Comparison of ENCODE assay signal across 20 mouse cellular contexts in the genomic region with DNA sequence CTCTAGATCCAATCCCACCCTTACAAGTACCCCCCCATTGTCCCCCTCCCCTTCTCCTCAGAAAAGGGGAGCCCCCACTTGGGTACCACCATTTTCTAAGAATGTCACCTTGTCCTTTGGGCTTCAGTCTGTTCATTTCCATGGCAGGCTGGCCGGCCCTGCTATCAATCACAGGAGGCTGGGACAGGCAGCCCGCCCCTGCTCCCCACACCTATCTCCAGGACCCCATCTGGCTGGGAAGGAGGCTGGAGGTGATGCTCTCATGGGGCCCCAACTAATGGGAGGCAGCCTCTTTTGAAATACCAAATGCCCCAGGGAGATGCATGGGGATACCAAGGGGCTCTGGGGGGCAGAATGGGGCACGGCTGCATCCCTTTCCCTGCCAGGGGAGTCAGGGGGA. TPM values are rescaled to one million over a fixed set of nuclear protein-coding genes. Genes with fewer than 3 reads are reported as not detected.
DNase-seq lines count a peak whose midpoint lies in the region; ATAC-seq and TF ChIP-seq lines count a peak whose summit lies in the region.
"Had no signal": no experiment of that assay in that cellular context is flagged by ENCODE, and none has a peak within 500 bp of the region (broad histone marks: within the 10 kb centered on the region; RNA-seq: fewer than 3 reads in every experiment).

No protein-coding gene starts in this region.

- H3K9ac ChIP-seq in liver, embryonic 12.5 days, result peak overlapping the region; percentile 44
- no peak overlapping the region for H3K9ac ChIP-seq in liver, embryonic 16.5 days (ENCODE audit: low read depth, low read length)
- H3K9ac ChIP-seq: embryonic facial prominence, embryonic 12.5 days; forebrain, embryonic 13.5 days; forebrain, postnatal 0 days; hindbrain, embryonic 14.5 days had no signal

- ATAC-seq in erythroblast, adult 5-6 weeks (replicated peaks; ENCODE audit: low FRiP score, poor library complexity, severe bottlenecking), result no peak
- ATAC-seq in G1E (ENCODE audit: extremely low read depth, insufficient number of reproducible peaks, low FRiP score, poor library complexity, severe bottlenecking), result no peak
- ATAC-seq in liver, embryonic 12.5 days, result peak; percentile 50; the same call in 1 of the 2 replicates
- no peak for ATAC-seq in liver, embryonic 16.5 days (ENCODE audit: low read depth)
- ATAC-seq: forebrain, embryonic 13.5 days; forebrain, postnatal 0 days had no signal

- peak overlapping the region; percentile 15 for H3K4me3 ChIP-seq in erythroblast, embryonic 14.5 days (replicated peaks)
- peak overlapping the region; percentile 74; the same call in 1 of the 2 replicates for H3K4me3 ChIP-seq in G1E (ENCODE audit: low read depth, low read length)
- H3K4me3 ChIP-seq in liver, embryonic 12.5 days, result no peak overlapping the region
- H3K4me3 ChIP-seq in liver, embryonic 16.5 days (ENCODE audit: low read depth, low read length), result no peak overlapping the region
- H3K4me3 ChIP-seq: embryonic facial prominence, embryonic 12.5 days; forebrain, embryonic 13.5 days; gastrocnemius, adult 2 months; heart, embryonic 10.5 days had no signal

- H3K4me2 ChIP-seq in liver, embryonic 12.5 days, result peak overlapping the region; percentile 51
- peak overlapping the region; percentile 27; the same call in 1 of the 2 replicates for H3K4me2 ChIP-seq in liver, embryonic 16.5 days (ENCODE audit: low read depth, low read length)
- H3K4me2 ChIP-seq: embryonic facial prominence, embryonic 12.5 days; forebrain, embryonic 13.5 days; hindbrain, embryonic 14.5 days had no signal

- 35% methylated on average over 3 of the region's 3 CpGs for WGBS in liver, embryonic 12.5 days (ENCODE audit: insufficient replicate concordance)
- WGBS in liver, embryonic 16.5 days (ENCODE audit: insufficient replicate concordance), result 39% methylated on average over 3 of the region's 3 CpGs

- no peak for TF ChIP-seq CTCF in G1E (IDR thresholded peaks at IDR 0.05; ENCODE audit: low read depth, low read length)

- peaks cover 96% of the 10 kb centered on the region for H3K4me1 ChIP-seq in erythroblast, embryonic 14.5 days (ENCODE audit: control insufficient read depth)
- peaks cover 96% of the 10 kb centered on the region for H3K4me1 ChIP-seq in G1E (ENCODE audit: insufficient read depth, low read depth, low read length)
- peaks cover 99% of the 10 kb centered on the region for H3K4me1 ChIP-seq in liver, embryonic 12.5 days
- peaks cover 55% of the 10 kb centered on the region for H3K4me1 ChIP-seq in liver, embryonic 16.5 days (ENCODE audit: control insufficient read depth, low read depth, low read length)
- H3K4me1 ChIP-seq: forebrain, embryonic 13.5 days had no signal

- H3K36me3 ChIP-seq in erythroblast, embryonic 14.5 days (ENCODE audit: control insufficient read depth), result peaks cover 26% of the 10 kb centered on the region
- H3K36me3 ChIP-seq in G1E (replicated peaks), result peaks cover 83% of the 10 kb centered on the region
- H3K36me3 ChIP-seq in liver, embryonic 12.5 days, result peaks cover 21% of the 10 kb centered on the region
- no peaks in the 10 kb centered on the region; the same call in 1 of the 2 replicates for H3K36me3 ChIP-seq in liver, embryonic 16.5 days (ENCODE audit: control insufficient read depth, insufficient read depth)
- H3K36me3 ChIP-seq: embryonic facial prominence, embryonic 12.5 days; heart, embryonic 10.5 days had no signal

- peak overlapping the region; percentile 68 for H3K27ac ChIP-seq in liver, embryonic 12.5 days
- 0 out of 2 replicates have a peak overlapping the region, but pooled peaks have one; percentile 42 for H3K27ac ChIP-seq in liver, embryonic 16.5 days (ENCODE audit: low read length)
- H3K27ac ChIP-seq: embryonic facial prominence, embryonic 12.5 days; forebrain, embryonic 13.5 days; gastrocnemius, adult 2 months; hindbrain, embryonic 14.5 days had no signal

- H3K9me3 ChIP-seq in erythroblast, embryonic 14.5 days (ENCODE audit: control insufficient read depth, low read length), result peaks cover 2% of the 10 kb centered on the region; the same call in 1 of the 2 replicates
- H3K9me3 ChIP-seq in G1E (replicated peaks), result no peaks in the 10 kb centered on the region
- H3K9me3 ChIP-seq in liver, embryonic 12.5 days (replicated peaks), result no peaks in the 10 kb centered on the region
- H3K9me3 ChIP-seq in liver, embryonic 16.5 days (replicated peaks; ENCODE audit: control insufficient read depth, low read length), result no peaks in the 10 kb centered on the region
- H3K9me3 ChIP-seq: embryonic facial prominence, embryonic 12.5 days; forebrain, embryonic 13.5 days; heart, embryonic 10.5 days had no signal

- no peaks in the 10 kb centered on the region for H3K27me3 ChIP-seq in erythroblast, embryonic 14.5 days (ENCODE audit: control insufficient read depth)
- no peaks in the 10 kb centered on the region for H3K27me3 ChIP-seq in G1E (ENCODE audit: insufficient read depth, low read length)
- no peaks in the 10 kb centered on the region for H3K27me3 ChIP-seq in liver, embryonic 12.5 days (replicated peaks)
- H3K27me3 ChIP-seq in liver, embryonic 16.5 days (ENCODE audit: control insufficient read depth, insufficient read depth, low read depth, low read length), result no peaks in the 10 kb centered on the region
- H3K27me3 ChIP-seq: embryonic facial prominence, embryonic 12.5 days; forebrain, embryonic 13.5 days had no signal

- DNase-seq in G1E (ENCODE audit: low spot score), result no peak
- DNase-seq in embryo, embryonic 10 days (ENCODE audit: low spot score), result no peak
- DNase-seq in adrenal gland, adult 8-10 months, result no peak
- DNase-seq: adrenal gland, adult 2 months; adrenal gland, postnatal 36 days; cerebellum, adult 11 months; cerebellum, adult 8-10 months; cerebellum, postnatal 14 days; forebrain, postnatal 0 days; gastrocnemius, adult 2 months; gastrocnemius, postnatal 36 days; heart, postnatal 10 days had no signal

RNA-seq across cellular contexts. Expression of gene Adcy7, which starts 20.7 kb away (rescaled TPM):
- polyA plus RNA-seq in erythroblast, embryonic 14.5 days (2012), result 1.1 and 1.6 TPM in 2 replicates
- 6.1 and 11.3 TPM in 2 replicates for total RNA-seq in erythroblast, adult 5-6 weeks (2015; ENCODE audit: low replicate concordance)
- total RNA-seq in erythroblast, adult 5-6 weeks (2017; ENCODE audit: low replicate concordance), result 8.9 and 13.0 TPM in 2 replicates
- total RNA-seq in G1E (2014; fragmentation: Nextera tagmentation) (95.9 and 117 TPM in 2 replicates), G1E (2017) (129 and 140 TPM in 2 replicates)
- 69.8 and 70.0 TPM in 2 replicates for polyA plus RNA-seq in G1E (2012)
- 38.0 and 41.6 TPM in 2 replicates for polyA plus RNA-seq in liver, embryonic 12.5 days (2016; fragmentation: Nextera tagmentation; extraction: Ambion mirVana)
- 18.5 and 19.8 TPM in 2 replicates for polyA plus RNA-seq in liver, embryonic 16.5 days (2015; fragmentation: Nextera tagmentation; extraction: Ambion mirVana)
- total RNA-seq in adrenal gland, adult 8-10 months (2022), result 10 to 100 TPM in 2 of 4 experiments, 1 to 10 TPM in 2; 6.4 to 28.7 (median 14.2) TPM

Comparison
In these comparisons a context has a peak if more than half of its experiments do, and no peak if none do; other contexts are left out.
1. H3K4me3 ChIP-seq: peak in erythroblast, embryonic 14.5 days (single experiment) and G1E (single experiment); none in liver, embryonic 12.5 days (single experiment) and liver, embryonic 16.5 days (single experiment).